Mouse (Mus musculus) effector memory CD4-positive, alpha-beta T cell, adult 7 months (primary cell): ENCODE data around the gene 1810009J06Rik. TPM values are rescaled to one million over a fixed set of nuclear protein-coding genes. Genes with fewer than 3 reads are reported as not detected.

Source experiments
- polyA plus RNA-seq: library from polyadenylated mRNA; unstranded; fragments of 100-300 nt; shearing (Covaris generic); gene quantifications from one replicate; pipeline ENCODE4 v1.2.1, GENCODE M21; 2017

Gene 1810009J06Rik
- not detected for polyA plus RNA-seq

GRCm38 (mm10) chr6:40964454-40964853 lies at the start of gene 1810009J06Rik:
TSS of gene 1810009J06Rik (plus strand) at chr6:40964754.

GRCm38 (mm10) chr6:40940457-40940856 lies 24.1 kb upstream of the 1810009J06Rik start, which contains the start of gene 1700074P13Rik:
TSS of gene 1700074P13Rik (minus strand) at chr6:40940557.

GRCm38 (mm10) chr6:40951770-40952169 lies 12.8 kb upstream of the 1810009J06Rik start, which contains the start of gene Gm4744:
TSS of gene Gm4744 (minus strand) at chr6:40951870.

GRCm38 (mm10) chr6:40999379-40999778 lies 34.8 kb downstream of the 1810009J06Rik start, which contains the start of gene Gm2663:
TSS of gene Gm2663 (minus strand) at chr6:40999479.

Other genes with a start within 250 kb of the 1810009J06Rik start
- gene Moxd2, start 77.3 kb upstream of the 1810009J06Rik start, polyA plus RNA-seq, result not detected
- gene Prss58, start 64.4 kb upstream of the 1810009J06Rik start, polyA plus RNA-seq, result not detected
- gene 1700074P13Rik, start 24.2 kb upstream of the 1810009J06Rik start, polyA plus RNA-seq, result not detected
- gene Gm4744, start 12.9 kb upstream of the 1810009J06Rik start, polyA plus RNA-seq, result not detected
- gene Gm2663, start 34.7 kb downstream of the 1810009J06Rik start, polyA plus RNA-seq, result not detected
- 0.17 TPM for gene 2210010C04Rik, start 70.8 kb downstream of the 1810009J06Rik start, polyA plus RNA-seq